Mouse (Mus musculus) adrenal gland, postnatal 36 days (tissue): ENCODE measurements around the gene Endod1. TPM values are rescaled to one million over a fixed set of nuclear protein-coding genes. Genes with fewer than 3 reads are reported as not detected.

Experiments used
- DNase-seq, 2 experiments: peaks; one replicate each; pipeline ENCODE4 v3.0.0; 2021; ENCODE audit warnings: mixed read lengths in 1 of 2
- long read RNA-seq, 2 experiments: library from polyadenylated mRNA; stranded (forward); transcript quantifications; one replicate each; pipeline ENCODE4 v2.0.0; 2021; ENCODE audit warnings: borderline sequencing depth in 2 of 2
- total RNA-seq, 2 experiments: library from RNA; stranded (reverse); gene quantifications; 2 replicates each; pipeline ENCODE4 v1.2.3; 2021

Endod1 gene
- total RNA-seq = 10 to 100 TPM; 15.5 to 16.7 TPM
- long read RNA-seq, experiment 1, full-length matches to known transcripts = 7 of 9 reads
- long read RNA-seq, experiment 1, partial matches to known transcripts = 0 of 9 reads
- long read RNA-seq, experiment 1, other reads (novel, unspliced or antisense) = 2 of 9 reads
- long read RNA-seq, experiment 2, full-length matches to known transcripts = 6 of 6 reads
- long read RNA-seq, experiment 2, partial matches to known transcripts = 0 of 6 reads
- long read RNA-seq, experiment 2, other reads (novel, unspliced or antisense) = 0 of 6 reads

DNA sequence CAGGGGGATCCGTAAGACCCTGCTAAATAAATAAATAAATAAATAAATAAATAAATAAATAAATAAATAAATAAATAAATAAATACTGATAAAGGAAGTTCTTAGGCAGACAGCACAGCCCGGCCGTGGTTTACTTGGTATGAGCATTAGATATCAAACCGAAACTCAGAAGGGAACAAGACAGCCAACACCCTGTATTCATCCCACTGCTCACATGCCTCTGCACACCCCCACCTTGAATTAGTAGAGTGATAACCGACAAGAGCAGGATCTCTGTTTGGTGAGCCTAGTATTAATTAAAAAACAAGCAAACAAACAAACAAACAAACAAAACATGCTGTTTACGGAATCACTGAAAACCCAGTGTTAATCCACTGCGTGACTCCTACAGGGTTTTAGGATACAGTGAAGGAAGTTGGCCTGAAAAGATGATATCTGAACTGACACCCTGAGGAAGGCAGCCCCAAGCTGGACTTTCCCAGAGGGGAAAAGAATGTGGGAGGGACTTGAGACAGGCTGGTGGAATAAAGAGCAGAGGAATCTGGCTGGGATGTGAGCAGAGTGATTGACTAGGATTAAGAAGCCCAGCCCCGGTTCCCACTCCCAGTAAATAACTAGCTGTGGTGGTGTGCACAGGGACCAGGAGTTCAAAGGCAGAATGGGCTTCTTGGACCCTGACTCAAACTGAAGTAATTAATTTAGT is at the start of gene Endod1:
Gene Endod1 (minus strand): TSS at position 155 of the 703 bp plus-strand sequence.
- peak in 1 of 2 experiments; percentile 39 for DNase-seq

DNA sequence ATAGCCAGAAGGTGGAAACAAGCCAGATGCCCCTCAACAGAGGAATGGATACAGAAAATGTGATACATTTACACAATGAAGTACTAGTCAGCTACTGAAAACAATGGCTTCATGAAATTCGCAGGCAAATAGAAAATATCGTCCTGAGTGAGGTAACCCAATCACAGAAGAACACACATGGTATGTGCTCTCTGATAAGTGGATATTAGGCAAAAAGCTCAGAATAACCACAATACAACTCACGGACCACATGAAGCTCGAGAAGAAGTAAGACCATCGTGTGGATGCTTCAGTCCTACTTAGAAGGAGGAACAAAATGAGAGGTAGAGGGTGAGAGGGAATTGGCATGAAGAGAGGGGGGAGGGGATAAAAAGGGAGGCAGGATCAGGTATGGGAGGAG is 27.8 kb upstream of the Endod1 start:
- DNase-seq = no peak

DNA sequence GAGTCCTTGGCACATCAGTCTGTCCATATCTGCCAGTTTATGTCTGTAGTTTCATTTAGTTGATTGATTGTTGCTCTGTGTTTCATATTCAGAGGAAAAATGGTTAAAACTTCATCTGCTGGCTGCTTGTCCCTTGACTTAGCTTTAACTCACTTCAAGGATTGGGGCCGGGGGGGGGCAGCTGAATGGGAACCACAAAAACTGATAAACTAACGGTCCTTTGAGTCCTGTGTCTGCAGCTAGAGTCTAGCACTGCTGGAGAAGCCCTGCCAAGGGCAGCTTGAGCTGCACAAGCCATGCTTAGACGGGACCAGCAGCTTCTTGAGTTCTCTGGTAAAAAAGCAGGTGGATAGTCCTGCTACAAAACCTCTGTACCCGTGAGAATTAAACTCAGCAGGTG is 26.7 kb upstream of the Endod1 start:
- no peak for DNase-seq

DNA sequence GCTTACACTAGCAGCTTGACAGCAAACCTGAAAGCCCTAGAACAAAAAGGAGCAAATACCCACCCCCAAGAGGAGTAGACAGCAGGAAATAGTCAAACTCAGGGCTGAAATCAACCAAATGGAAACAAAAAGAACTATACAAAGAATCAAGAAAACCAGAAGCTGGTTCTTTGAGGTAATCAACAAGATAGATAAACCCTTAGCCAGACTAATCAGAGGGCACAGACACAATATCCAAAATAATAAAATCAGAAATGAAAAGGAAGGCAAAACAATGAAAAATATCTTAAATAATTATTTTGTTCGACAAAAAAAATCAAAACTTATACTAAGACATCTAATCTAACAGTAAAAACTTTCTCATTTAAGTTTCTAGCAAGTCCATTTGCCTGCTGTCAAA is 24.7 kb upstream of the Endod1 start:
- DNase-seq = no peak

DNA sequence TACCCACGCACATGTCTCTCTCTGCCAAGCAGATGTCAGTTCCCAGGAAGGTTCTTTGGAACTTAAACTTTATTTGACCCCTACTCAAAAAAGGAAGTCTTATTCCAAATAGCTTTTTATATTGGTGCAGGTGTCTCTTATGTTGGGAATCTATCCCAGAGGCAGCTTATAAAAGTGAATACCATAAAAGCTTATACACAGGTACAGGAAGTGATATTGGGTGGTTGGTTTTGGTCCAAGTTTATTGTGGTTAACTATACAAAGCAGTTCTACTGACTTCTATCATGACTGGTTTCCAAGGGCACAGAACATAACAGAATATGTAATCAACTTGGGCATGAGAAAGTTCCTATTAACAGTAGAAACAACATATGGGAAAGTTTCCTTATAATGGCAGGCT is 20.8 kb upstream of the Endod1 start:
- DNase-seq = no peak

DNA sequence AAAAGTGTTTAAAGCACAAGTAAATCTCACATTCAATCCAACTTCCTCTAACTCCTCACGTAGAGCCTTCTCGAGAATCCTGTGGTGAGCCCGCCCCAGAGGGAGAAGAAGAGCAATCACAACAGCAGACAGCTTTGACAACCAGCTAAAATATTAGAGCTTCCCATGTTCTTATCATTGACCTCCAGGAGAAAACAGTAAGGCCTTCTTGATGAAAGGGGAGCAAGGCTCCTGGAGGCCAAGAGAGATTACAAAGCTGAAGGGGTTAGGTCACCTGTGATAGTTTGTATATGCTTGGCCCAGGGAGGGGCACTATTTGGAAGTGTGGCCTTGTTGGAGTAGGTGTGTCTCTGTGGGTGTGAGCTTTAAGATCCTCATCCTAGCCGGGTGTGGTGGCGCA is 19.1 kb upstream of the Endod1 start:
- no peak for DNase-seq

DNA sequence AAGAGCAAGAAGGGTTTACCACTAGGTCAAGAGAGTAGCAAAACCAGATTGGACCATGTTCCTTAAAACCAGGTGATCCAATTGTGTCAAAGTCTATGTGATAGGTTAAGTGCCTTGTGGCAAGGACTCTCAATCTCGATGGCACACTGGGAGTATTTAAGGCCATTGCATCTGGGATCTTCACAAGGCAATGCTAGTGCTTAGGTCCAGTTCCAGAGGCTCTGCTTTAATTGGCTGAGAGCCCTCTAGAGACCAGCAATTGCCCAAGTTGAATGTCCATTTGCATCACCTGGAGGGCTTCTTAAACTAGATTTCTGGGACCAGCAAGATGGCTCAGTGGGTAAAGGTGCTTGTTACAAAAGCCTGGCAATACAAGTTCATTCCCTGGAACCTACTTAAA is 17.6 kb upstream of the Endod1 start:
- no peak for DNase-seq

DNA sequence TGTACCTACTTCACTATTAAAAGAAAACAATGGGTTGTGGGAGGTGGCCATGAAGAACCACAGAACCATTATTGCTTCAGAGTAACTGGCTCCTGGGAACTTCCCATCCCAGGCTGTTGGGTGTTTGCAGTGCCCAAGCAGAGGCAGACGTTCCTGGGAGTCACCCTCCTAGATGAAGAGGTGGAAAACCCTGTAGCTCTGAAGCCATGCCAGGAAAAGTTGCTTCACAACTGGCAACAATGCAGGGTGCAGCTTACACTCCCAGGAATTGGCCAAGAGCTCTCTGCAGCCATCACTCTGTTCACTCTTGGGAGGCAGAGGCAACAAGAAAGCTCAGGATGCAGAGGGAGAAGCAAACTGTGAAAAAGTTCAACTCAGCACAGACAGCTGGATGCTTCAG is 16.8 kb upstream of the Endod1 start:
- DNase-seq = peak; percentile 40

DNA sequence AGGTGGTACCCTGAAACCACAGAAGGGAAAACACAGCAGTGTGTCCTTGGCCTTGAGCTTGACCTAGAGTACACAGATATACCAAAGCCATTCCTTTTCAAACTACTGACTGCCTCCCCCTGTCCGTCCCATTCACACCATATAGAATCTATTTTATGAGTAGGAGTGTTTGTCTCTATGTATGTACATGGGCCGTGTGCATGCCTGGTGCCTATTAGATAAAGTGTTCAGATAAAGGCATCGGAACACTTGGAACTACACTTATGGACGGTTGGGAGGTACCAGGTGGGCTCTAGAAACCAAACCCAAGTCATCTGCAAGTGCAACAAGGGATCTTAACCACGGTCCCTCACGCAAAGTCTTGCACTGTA is 16.1 kb upstream of the Endod1 start:
- DNase-seq = no peak

DNA sequence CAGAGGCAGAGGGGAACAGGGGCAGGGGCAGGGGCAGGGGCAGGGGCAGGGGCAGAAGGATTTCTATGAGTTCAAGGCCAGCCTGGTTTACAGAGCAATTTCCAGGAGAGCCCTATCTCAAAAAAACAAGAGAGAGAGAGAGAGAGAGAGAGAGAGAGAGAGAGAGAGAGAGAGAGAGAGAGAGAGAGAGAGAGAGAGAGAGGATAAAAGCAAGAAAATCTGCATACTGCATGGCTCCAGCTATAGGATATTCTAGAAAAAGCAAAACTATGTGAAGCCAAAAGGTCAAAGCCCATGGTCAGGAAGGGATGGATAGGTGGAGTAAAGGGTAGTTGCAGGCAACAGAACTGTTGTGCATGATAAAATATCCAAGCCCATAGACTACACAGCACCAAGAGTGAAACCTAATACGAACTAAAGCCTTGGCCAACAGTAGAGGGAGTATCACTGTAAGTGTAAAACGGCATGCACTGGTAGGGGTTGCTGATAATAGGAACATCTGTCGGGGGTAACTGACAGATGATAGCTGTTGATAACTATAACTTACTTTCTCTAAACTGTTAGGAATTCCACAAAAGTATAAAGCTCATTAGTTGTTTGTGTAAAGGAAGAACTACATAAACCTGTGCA is 15.6 kb upstream of the Endod1 start:
- DNase-seq = no peak

DNA sequence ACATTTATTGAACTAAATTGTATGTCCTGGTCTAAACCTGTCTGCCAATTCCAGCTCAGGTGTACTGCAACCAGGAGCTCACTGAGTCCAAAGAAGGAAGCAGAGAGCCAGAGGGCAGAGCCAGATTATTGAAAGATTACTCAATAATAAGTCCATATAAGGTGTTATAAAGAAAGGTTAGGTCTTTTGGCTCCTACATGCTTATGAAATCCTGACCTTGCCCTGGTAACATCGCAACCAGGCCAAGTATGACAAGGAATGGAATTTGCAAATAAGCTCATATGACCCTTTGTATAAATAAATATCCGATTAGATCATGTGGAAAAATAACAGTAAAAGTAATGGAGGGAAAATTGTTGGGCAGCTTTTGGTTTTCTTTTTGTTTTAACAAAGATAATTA is 14.8 kb upstream of the Endod1 start:
- DNase-seq = peak in 1 of 2 experiments; percentile 15

DNA sequence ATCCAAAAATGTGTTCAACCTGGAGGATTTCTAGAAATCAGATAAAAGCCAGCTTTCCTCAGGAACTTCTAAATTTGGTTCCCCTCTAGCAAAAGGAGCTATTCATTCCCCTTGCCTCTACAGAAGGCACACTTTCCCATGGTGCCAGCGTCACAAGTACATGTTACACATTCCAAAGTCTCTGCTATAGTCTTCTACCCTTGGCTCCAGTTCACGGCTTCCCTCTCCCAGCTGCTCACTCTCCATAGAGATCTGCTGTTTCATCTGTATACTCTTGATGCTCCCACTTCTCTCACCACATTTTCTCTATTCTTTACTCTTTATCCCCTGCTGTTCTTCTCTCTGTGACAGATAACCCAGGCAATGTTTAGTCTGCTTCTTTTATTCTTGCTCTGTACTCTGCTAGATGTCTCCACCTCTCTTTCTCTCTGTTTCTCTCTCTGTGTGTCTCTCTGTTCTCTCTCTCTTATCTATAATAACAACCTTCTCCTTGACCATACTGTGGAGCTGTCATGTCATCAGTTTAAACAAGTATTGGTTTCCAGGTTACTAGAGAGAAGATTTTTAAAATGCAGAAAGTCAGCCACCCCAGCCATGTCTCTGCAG is 13.8 kb upstream of the Endod1 start:
- DNase-seq = no peak

DNA sequence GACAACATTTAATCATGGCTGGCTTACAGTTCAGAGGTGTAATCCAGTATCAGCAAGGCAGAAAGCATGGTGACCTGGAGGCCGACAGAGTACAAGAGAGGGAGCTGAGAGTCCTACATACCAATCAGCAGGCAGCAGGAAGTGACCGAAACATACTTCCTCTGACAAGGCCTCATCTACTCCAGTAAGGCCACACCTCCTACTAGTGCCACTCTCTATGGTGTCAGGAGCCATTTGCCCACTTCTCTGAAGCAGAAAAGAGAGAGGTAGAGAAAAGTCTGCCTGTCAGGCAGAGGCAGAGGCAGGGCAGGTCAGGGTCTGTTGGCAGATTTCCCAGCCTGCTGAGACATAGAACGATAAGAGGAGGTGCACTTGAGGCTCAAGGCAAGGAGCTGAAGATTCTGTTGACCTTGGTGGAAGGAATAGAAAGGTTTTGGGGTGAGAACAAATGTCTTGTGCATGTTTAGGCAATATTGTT is 10.6 kb upstream of the Endod1 start:
- no peak for DNase-seq

DNA sequence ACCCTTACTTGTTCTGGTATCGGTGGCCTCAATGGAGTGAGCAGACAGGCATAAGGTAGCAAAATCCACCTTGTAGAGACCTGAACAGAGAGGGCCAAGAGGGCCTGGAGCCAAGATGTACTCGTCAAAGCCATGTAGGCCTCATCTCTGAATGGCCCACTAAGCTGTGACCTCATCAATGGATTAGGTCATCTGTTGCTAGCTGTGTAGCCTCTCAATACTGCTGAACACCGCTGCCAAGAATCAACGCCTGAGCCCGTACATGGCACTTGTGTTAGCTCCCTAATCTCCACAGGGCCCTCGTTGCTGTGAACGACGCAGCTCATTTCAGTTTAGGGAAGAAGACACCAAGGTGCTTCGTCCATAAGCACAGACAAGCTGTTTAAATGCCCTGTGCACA is 10.0 kb upstream of the Endod1 start:
- no peak for DNase-seq

DNA sequence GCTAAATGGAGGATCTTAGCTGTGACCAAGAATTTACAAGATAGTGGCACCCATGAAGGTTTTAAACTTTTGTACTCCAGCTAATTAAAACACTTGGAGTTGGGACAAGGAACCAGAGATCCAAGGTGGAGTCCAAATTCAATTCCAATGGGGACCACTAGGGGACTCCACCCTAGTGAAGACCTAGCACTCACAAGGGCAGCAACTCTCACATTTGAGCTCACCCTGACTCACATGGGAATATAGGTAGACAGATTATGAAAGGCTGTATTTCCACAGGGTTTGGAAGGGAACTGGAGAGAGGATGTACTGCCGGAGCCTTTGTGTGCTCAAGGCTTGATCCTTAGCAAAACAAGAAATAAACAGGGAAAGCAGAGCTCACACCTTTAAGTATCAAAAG is 9.0 kb upstream of the Endod1 start:
- DNase-seq = peak in 1 of 2 experiments; percentile 47

DNA sequence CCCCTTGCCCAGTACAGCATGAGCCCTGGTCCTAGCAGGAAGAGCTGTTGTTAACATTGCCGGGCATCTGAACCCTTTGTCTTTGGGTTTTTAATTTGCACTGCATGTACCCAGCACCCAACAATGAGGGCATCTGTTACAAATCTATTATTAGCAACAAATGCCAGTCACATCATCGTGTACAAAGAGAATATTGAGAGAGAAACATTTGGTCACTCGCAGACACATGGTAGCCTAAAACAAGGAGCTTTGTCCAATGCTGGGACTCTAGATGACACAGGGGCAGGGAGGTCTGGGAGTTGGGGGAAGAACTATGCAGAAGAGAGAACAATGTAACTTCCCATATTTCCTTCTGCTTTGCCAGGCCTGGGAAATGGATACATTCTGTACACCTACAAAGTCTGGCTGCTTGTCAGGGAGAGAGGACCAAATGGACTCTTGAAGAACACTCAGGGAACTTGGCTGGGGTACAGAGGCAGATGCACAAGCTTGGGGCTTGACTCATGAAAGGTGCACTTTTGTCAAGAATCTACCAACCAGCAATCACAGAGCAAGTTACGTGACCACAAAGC is 7.8 kb upstream of the Endod1 start:
- no peak for DNase-seq

DNA sequence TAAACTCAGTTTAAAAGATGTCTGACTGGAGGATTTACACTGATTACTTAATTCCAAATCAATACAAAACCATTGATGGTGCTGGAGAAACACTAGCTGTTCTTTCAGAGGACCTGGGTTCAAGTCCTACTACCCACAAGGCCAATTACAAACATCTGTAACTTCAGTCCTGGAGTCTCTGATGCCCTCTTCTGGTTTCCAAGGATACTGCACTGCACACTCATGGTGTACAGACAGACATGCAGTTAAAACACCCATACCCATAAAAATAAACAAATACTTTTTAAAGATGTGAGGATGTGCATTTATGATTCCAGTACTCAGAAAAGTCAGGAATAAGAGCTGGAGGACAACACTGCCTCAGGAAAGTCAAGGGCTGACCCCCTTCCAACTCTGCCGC is 6.7 kb upstream of the Endod1 start:
- DNase-seq = no peak

DNA sequence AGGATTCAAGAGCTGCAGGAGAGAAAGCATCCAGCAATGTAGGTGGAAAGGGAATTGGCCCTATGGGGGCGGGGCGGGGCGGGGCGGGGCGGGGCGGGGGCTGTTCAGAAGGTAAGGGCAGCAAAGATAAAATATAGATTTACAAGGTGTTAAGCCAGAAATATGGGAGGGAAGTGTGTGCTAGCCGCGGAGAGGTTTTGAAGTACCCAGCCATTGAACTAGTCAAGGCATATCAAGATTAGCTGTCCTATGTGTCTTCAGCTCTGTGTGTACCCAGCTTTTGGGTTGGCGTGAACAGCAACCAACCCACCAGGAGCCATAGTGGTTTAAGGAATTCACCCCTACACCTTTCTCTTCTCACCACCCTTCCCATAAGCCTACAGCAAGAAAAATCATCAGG is 5.5 kb upstream of the Endod1 start:
- no peak for DNase-seq

DNA sequence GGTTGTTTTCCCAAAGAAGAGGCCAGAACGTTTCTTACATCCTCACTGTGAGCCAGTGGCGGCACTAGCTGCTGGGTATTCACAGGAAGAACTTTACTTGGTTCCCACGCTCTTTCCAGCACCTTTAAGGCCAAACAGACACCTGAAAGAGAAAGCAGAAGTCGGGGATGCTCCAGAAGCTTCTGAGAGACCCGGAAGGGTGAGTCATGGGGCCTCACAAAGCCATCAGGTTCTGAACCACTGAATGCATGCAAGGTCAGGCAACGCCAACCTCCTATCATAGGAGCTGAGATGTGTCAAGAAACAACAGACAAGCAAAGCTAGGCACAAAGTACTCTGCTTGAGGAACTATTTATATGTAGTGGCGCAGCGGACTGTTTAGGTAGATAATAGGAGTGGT is 4.4 kb upstream of the Endod1 start:
- DNase-seq = no peak

DNA sequence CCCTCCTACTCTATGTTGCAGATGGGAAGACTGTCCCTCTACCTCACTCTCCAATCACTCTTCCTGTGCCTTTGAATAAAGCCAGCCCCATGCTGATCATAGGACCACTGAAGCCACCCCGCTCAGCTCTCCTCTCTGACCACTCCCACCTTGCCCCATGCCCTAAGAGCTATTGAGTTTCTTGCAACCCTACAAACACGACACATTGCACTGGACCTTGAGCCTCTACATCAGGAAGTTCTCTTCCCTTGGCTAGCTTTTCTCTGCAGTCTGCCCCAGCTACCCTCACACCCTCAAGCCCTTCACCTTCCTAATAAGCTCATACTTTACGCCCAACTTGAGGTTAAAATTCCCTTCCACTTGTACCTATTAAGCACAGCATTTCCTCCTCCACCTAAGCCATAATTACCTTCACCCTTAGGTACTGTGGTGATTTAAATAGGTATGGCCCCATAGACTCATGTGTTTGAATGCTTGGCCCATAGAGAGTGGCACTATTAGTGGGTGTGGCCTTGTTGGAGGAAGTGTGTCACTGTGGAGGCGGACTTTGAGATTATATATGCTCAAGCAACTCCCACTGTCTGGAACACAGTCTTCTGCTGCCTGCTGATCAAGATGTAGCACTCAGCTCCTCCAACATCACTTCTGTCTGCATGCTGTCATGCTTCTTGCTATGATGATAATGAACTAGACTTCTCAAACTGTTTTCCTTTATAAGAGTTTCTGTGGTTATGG is 2.0 kb upstream of the Endod1 start:
- DNase-seq = no peak

DNA sequence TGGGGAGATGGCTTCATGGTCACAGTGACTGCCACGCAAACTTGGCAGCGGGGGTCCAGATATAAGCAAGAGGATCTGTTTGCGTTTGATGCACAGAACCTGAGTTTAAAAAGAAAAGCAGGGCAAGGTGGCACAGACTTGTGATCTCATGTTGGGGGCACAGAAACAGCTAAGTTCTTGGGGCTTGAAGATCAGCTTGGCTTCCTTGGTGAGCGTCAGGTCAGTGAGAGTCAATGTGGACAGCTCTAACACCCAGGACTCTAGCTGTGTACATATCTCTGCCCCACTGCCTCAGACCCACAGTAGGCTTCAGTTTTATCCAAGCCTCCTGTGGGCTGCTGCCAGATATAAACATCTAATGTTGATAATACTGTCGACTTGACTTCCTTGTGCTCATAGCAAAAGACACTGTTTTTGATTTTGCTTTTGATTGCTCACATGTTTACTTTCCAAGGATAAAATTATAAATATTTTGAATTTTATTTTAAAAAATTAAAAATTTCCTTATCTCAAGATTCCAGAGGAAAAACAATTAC is 1.0 kb upstream of the Endod1 start:
- no peak for DNase-seq
